Mouse (Mus musculus) myocyte (in vitro differentiated cells): ENCODE results near the gene Myl4. TPM values are rescaled to one million over a fixed set of nuclear protein-coding genes. Genes with fewer than 3 reads are reported as not detected.
A peak's percentile ranks its signal among the peaks of the same experiment; 100 is the strongest.

Experiments
- H3K27me3 ChIP-seq: one replicate; pipeline ENCODE4 v1.6.1; 2011; ENCODE audit not compliant: control insufficient read depth, insufficient read depth, insufficient read length
- H3K36me3 ChIP-seq: one replicate; pipeline ENCODE4 v1.6.1; 2011; ENCODE audit not compliant: control insufficient read depth, insufficient read depth
- H3K4me2 ChIP-seq: one replicate; pipeline ENCODE4 v1.6.1; 2011; ENCODE audit warnings: low read depth, control low read depth
- H3K4me3 ChIP-seq: one replicate; pipeline ENCODE4 v1.5.1; 2011; ENCODE audit warnings: mild to moderate bottlenecking, control low read depth, moderate library complexity
- H3K79me2 ChIP-seq: one replicate; pipeline ENCODE4 v1.6.1; 2011; ENCODE audit not compliant: control insufficient read depth, insufficient read depth
- H3ac ChIP-seq: one replicate; pipeline ENCODE4 v1.6.1; 2011; ENCODE audit not compliant: control insufficient read depth, insufficient read length
- CEBPB ChIP-seq: IDR thresholded peaks from 2 replicates; pipeline ENCODE4 v1.6.1; 2011; ENCODE audit warnings: mild to moderate bottlenecking, moderate library complexity; ENCODE audit not compliant: poor library complexity, insufficient read depth, severe bottlenecking
- E2F4 ChIP-seq: IDR thresholded peaks from one replicate; pipeline ENCODE4 v1.6.1; 2011; ENCODE audit warnings: mild to moderate bottlenecking, control low read depth, moderate library complexity; ENCODE audit not compliant: insufficient read depth
- MAX ChIP-seq: IDR thresholded peaks from one replicate; pipeline ENCODE4 v1.6.1; 2011; ENCODE audit warnings: low read depth, mild to moderate bottlenecking, control low read depth
- MYOD1 ChIP-seq, 3 experiments: IDR thresholded peaks; one replicate each; pipeline ENCODE4 v1.6.1; 2011; ENCODE audit warnings: control low read depth in 2 of 3, low read depth in 2 of 3, mild to moderate bottlenecking in 2 of 3, moderate library complexity in 1 of 3; ENCODE audit not compliant: insufficient read length in 2 of 3, control insufficient read depth in 1 of 3
- MYOG ChIP-seq, 3 experiments: IDR thresholded peaks; one replicate each; pipeline ENCODE4 v1.6.1; 2011; ENCODE audit warnings: control low read depth in 2 of 3, low read depth in 2 of 3, mild to moderate bottlenecking in 2 of 3; ENCODE audit not compliant: insufficient read length in 2 of 3, control insufficient read depth in 1 of 3, insufficient read depth in 1 of 3
- POLR2A ChIP-seq: IDR thresholded peaks from one replicate; pipeline ENCODE4 v1.6.1; 2011; ENCODE audit warnings: low read depth, mild to moderate bottlenecking, control low read depth, moderate library complexity; ENCODE audit not compliant: insufficient read length
- POLR2AphosphoS2 ChIP-seq: IDR thresholded peaks from one replicate; pipeline ENCODE4 v1.6.1; 2011; ENCODE audit warnings: low read depth, control low read depth; ENCODE audit not compliant: insufficient read length
- REST ChIP-seq: IDR thresholded peaks from one replicate; pipeline ENCODE4 v1.6.1; 2011; ENCODE audit warnings: mild to moderate bottlenecking, control low read depth, moderate library complexity; ENCODE audit not compliant: insufficient read depth, insufficient read length
- SRF ChIP-seq: IDR thresholded peaks from one replicate; pipeline ENCODE4 v1.6.1; 2011; ENCODE audit warnings: low read depth; ENCODE audit not compliant: control insufficient read depth, insufficient read length
- TCF12 ChIP-seq: IDR thresholded peaks from one replicate; pipeline ENCODE4 v1.6.1; 2011; ENCODE audit warnings: mild to moderate bottlenecking, control low read depth; ENCODE audit not compliant: poor library complexity, insufficient read depth, severe bottlenecking
- TCF3 ChIP-seq: IDR thresholded peaks from one replicate; pipeline ENCODE4 v1.6.1; 2011; ENCODE audit warnings: low read depth, control low read depth; ENCODE audit not compliant: insufficient read length
- USF1 ChIP-seq: IDR thresholded peaks from one replicate; pipeline ENCODE4 v1.6.1; 2011; ENCODE audit warnings: low read depth, mild to moderate bottlenecking, control low read depth, moderate library complexity
- polyA plus RNA-seq: library from polyadenylated mRNA; unstranded; fragments of >200 nt; fragmentation: generic; extraction: Trizol; gene quantifications from one replicate; pipeline ENCODE4 v1.2.1, GENCODE M21; 2012; ENCODE audit warnings: missing spikeins

Gene Myl4
- polyA plus RNA-seq, 1 experiment, result 5,062 TPM

DNA sequence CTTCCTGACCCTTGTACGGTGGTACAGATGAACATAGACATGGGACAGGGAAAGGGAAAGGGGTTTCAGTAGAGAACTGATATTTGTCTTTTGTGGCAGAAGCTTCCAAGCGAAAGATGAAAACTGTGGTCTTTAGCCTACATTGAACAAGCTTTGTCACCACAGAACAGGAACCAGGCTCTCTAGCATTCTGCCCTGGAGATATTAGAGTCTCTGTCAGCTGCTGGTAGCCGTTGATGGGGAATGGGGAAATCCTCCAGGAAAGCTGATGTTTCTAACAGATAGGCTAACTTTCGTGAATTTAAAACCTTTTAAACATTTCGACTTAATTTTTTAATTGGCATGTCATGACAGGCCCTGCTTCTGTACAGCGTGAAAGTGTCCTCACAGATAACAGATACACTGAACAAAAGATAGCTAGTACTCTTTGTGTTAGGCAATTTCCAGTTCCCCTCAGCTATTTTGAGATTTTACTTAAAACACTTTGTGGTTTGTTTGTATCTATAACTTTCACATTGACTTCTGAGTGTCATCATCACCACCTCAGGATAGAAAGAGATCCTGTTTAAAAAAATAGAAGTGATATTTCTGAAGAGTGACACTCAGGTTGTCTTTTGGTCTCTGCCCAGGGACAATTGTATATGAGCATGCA, 58.7 kb downstream of the Myl4 start:
- Histone ChIP-seq H3K4me2 (peak overlapping the region; percentile 67), H3ac (peak overlapping the region; percentile 31), H3K4me3 (peak overlapping the region; percentile 46), H3K27me3 (no peaks in the 10 kb centered on the region), H3K79me2 (peaks cover 35% of the 10 kb centered on the region), H3K36me3 (no peaks in the 10 kb centered on the region)
- no peak for TF ChIP-seq USF1
- no peak for TF ChIP-seq TCF12
- no peak for TF ChIP-seq SRF
- TF ChIP-seq CEBPB, result no peak
- no peak for TF ChIP-seq POLR2A

DNA sequence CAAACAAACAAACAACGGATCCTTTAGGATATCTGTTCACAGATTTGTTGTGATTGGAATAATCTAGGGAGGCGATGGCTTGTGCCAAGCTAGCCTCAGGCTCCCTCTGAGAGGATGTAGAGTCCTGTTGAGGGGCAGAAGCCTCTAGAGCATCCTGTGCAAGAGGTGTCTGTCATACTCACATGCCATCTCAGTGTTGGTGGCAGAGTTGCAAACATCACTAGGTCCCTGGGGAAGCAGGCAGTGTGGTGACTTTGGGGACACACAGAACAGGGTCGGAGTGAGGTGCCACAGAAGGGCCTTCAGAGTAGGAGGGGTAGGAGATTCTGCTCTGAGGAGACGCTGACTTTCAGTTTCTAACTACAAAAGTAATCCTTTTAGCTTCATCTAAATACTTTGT, 59.3 kb downstream of the Myl4 start:
- TF ChIP-seq POLR2AphosphoS2 (no peak), USF1 (no peak), TCF3 (no peak), MAX (no peak), MYOD1 (IDR thresholded peaks at IDR 0.05; ENCODE audit: control insufficient read depth in 1 of 3, insufficient read length in 2 of 3, low read depth in 2 of 3) (no peak), CEBPB (no peak), REST (no peak), TCF12 (no peak)
- no peaks in the 10 kb centered on the region for H3K27me3 ChIP-seq
- H3K4me3 ChIP-seq, result peak overlapping the region; percentile 46
- H3ac ChIP-seq, result no peak overlapping the region
- peak overlapping the region; percentile 67 for H3K4me2 ChIP-seq
- no peaks in the 10 kb centered on the region for H3K36me3 ChIP-seq
- peaks cover 35% of the 10 kb centered on the region for H3K79me2 ChIP-seq

DNA sequence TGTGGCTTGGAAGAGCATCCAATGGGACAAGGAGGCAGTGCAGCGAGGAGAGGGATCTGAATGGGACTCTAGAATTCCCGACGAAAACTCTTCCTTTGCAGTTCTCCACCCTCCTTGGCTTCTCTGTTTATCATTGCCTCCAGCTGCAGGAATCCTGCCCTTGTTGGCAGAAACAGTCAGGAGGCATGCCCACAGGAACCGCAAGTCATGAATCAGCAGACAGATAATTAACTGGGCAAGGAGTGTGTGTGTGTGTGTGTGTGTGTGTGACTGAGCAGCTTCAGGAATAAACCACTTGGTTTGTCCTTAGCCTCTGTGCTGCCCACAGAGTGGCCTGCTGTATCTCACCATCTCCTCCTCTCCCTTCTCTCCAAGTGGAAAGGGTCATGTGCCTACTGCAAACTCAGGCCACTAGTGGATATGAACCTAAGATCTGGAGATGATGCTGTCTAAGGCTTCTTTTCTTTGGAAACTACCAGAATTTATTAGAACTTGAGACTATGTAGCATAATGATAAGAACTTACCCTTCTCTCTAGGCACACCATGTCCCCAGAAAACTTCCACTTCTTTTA, 61.2 kb downstream of the Myl4 start:
- Histone ChIP-seq H3ac (no peak overlapping the region), H3K36me3 (no peaks in the 10 kb centered on the region), H3K79me2 (peaks cover 43% of the 10 kb centered on the region), H3K4me3 (no peak overlapping the region), H3K4me2 (peak overlapping the region; percentile 67), H3K27me3 (no peaks in the 10 kb centered on the region)
- peak; percentile 36; the same call in 1 of the 2 replicates for TF ChIP-seq CEBPB
- TF ChIP-seq POLR2AphosphoS2, result no peak
- peak; percentile 85 for TF ChIP-seq TCF12
- no peak for TF ChIP-seq REST
- no peak for TF ChIP-seq E2F4
- TF ChIP-seq POLR2A, result no peak
- peak in 2 of 3 experiments; percentile 54 to 77 for TF ChIP-seq MYOD1 (IDR thresholded peaks at IDR 0.05; ENCODE audit: control insufficient read depth in 1 of 3, insufficient read length in 2 of 3, low read depth in 2 of 3)
- TF ChIP-seq TCF3, result no peak
- TF ChIP-seq MAX, result peak; percentile 17
- TF ChIP-seq SRF, result no peak
- TF ChIP-seq USF1, result peak; percentile 80
- TF ChIP-seq MYOG (IDR thresholded peaks at IDR 0.05; ENCODE audit: control insufficient read depth in 1 of 3, insufficient read depth in 1 of 3, insufficient read length in 2 of 3, low read depth in 2 of 3), result peak in 2 of 3 experiments; percentile 36 to 77

DNA sequence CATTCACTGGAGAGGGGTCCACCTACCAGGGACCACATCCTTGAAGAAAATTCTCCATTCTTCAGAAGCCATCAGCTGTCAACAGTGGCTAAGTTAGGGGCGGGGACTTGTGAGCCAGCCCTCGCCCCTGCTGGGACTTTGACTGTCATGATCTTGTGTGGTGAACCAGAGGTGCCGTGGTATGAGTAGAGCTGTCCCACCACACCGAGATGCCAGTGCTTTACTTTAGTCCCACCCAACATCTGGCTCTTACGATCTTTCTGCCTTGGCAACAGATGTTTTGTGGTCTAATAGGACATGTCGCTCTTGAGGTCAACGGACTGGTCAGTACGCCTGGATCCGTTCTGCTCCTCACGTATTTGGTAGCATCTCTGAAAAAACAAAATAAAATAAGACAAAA, 63.1 kb downstream of the Myl4 start:
- H3K36me3 ChIP-seq, result no peaks in the 10 kb centered on the region
- H3K4me3 ChIP-seq, result no peak overlapping the region
- no peak overlapping the region for H3ac ChIP-seq
- peak overlapping the region; percentile 73 for H3K4me2 ChIP-seq
- TF ChIP-seq MYOD1 (IDR thresholded peaks at IDR 0.05; ENCODE audit: control insufficient read depth in 1 of 3, insufficient read length in 2 of 3, low read depth in 2 of 3) (peak in 2 of 3 experiments; percentile 54 to 60), E2F4 (no peak), TCF3 (no peak), TCF12 (peak; percentile 51), MAX (no peak)
- H3K27me3 ChIP-seq, result no peaks in the 10 kb centered on the region
- H3K79me2 ChIP-seq, result peaks cover 38% of the 10 kb centered on the region

DNA sequence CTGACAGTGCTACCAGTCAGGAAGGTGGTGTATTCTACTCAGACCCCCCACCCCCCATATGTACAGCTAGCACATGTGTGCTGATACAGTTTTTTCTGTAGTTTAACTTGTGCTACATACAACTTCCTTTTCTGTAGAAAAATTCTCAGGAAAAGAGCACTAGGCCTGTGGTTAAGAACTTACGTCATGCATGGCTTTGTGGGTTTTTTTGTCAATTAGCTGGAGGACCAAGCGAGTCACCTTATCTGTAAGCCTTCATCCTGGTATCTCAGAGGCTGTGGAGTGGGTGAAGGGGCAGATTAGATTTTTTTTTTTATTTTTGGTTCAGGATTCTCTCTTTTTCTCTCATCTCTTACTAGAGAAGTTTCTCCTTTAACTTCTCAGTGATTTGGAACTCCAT, 63.7 kb downstream of the Myl4 start:
- no peaks in the 10 kb centered on the region for H3K27me3 ChIP-seq

More for the DNA sequence above, 63.7 kb downstream of the Myl4 start:
- Histone ChIP-seq H3K79me2 (peaks cover 32% of the 10 kb centered on the region), H3ac (no peak overlapping the region), H3K36me3 (no peaks in the 10 kb centered on the region), H3K4me2 (peak overlapping the region; percentile 73), H3K4me3 (no peak overlapping the region)
- TF ChIP-seq REST (no peak), E2F4 (no peak), USF1 (no peak), CEBPB (peak; percentile 55; the same call in 1 of the 2 replicates)
